Mouse (Mus musculus) cerebellum, adult 9-10 months (tissue): ENCODE measurements around the gene Tm6sf2.
"Not testable (repeated sequence)": the region's sequence is repeated elsewhere in the genome, so short reads cannot be mapped to it uniquely, and the experiment has no call there.

Experiments
- DNase-seq: peaks from one replicate; pipeline ENCODE4 v3.0.0; 2022

The Tm6sf2 gene

GRCm38 (mm10) chr8:70072441-70073069 is at the start of gene Tm6sf2:
Gene Tm6sf2 (plus strand): TSS chr8:70072924.
- DNase-seq = no peak

DNA sequence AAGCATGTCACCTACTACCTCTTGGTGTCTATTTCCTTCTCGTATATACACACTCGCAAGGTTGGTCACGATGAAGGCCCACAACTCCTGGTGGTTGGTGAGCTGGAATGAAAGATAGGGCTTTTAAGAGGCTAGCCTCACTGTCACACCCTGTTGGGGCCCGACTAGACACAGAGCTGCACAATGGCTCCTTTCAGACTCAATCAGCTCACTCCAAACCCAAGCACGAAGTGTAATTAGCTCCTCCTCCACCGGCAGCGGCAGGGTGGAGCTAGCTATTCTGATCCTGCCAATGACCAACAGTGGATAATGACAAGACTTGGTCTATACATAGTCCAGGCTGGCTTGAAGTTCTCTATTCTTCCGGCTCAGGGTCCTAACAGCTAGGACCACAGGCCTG is 49.1 kb upstream of the Tm6sf2 start:
- no peak for DNase-seq

DNA sequence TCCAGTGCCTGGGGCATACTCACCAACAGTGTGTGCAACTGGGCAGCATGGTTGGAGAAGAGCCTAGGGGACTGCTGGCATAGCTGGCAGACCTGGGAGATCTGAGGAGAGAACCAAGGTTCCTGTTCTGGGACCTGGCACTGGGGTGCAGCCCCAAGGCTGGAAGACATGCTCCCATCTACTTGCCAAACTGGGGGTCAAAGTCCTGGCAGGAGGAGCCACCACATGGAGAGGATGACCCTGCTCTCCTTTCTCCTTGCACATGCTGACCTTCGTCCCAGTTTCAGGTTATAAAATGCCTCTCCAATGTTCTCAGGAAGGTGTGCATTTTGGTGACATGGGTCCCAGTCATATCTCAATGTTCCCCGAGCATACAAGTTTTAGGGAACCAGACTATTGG is 46.6 kb upstream of the Tm6sf2 start:
- DNase-seq = no peak

DNA sequence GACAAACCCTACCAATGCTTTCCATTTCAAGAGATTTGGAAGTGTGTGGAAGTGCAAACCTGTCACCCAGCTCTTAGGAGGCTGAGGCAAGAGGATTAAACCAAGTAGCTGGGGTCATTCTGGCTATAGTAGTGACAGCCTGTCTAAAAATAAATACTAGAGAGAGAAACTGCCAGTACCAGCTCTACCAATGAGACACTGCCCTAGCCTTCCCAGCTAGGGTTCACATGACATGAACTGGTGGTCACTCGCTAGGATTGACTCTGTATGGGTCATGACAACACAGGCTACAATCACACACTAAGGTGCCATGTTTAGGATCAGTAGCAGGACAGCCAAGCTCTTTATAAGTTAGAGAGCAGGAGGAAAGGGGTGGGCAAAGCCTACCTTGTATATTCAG is 42.5 kb upstream of the Tm6sf2 start:
- no peak for DNase-seq

- DNase-seq = no peak
Measured at GRCm38 (mm10) chr8:70037994-70038393, 34.7 kb upstream of the Tm6sf2 start.

- peak; percentile 52 for DNase-seq
Measured at GRCm38 (mm10) chr8:70041885-70042546, 30.7 kb upstream of the Tm6sf2 start.

DNA sequence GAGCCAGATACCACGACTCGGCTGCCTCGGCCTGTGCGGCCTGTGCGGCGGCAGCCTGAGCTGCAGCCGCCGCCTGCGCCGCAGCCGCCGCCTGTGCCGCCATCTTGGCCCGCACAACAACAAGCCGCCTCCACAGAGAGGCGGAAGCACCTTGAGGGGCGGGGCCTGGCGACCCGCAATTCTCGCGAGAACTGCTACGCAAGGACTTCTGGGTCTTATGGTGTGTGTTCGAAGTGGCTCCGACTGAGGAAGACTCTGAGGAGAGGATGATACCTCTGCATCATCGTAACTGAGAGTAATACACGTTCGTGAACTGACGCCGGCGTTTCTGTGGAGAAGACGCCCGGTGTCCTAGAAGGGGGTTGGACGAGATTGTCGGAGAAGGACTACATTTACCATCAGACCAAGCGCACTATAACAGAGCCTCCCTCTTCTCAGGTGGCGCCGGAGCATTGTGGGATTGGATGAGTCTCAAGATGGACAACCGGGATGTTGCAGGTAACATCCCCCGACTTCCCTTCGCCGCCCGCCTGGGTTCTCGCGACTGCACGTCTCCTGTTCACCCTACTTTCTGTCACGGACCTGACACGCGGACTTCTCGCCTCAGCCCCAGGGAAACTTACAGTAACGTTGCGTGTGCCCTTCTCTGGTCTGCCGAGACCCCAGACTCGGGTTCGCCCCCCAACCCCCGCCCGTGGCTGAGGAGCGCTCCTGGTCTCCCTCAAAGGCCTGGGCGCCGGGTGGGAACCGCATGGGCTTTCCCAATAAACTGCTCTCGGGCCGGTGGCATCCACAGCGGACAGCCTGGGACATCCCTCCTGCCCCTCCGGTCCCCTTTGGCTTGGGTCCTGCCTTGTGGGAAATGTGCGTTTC is 29.9 kb upstream of the Tm6sf2 start, which contains the start of the genes Mau2 and Sugp1:
TSS of gene Mau2 (minus strand) at position 152 of the 873 bp plus-strand sequence.
TSS of gene Sugp1 (plus strand) at position 231 of the 873 bp plus-strand sequence.
- peak; percentile 96 for DNase-seq

GRCm38 (mm10) chr8:70043996-70044395 is 28.7 kb upstream of the Tm6sf2 start:
- DNase-seq = peak; percentile 31

- no peak for DNase-seq
Measured at GRCm38 (mm10) chr8:70049662-70050061, 23.1 kb upstream of the Tm6sf2 start.

- not testable (repeated sequence) for DNase-seq
Measured at GRCm38 (mm10) chr8:70050434-70050833, 22.3 kb upstream of the Tm6sf2 start.

DNA sequence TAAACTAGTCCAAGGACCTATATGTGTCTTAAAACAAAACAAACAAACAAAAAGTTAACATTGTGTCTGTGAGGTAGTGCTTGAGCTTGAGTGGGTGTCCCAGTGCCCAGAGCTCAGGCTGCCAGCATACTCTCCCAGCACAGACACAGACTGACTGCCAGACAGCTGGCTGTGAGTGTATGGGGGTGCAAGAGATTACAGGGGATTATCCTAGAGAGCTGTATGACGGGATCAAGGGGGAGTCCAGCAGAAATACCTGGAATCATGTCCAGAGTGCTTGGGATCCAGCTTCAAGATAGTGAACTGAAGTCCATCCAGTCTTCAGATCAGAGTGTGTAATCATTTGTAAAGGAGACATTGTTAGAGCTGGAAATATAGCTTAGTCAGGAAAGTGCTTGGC is 15.0 kb upstream of the Tm6sf2 start:
- DNase-seq = no peak

GRCm38 (mm10) chr8:70071836-70072440 is 786 bp upstream of the Tm6sf2 start:
- DNase-seq = no peak

DNA sequence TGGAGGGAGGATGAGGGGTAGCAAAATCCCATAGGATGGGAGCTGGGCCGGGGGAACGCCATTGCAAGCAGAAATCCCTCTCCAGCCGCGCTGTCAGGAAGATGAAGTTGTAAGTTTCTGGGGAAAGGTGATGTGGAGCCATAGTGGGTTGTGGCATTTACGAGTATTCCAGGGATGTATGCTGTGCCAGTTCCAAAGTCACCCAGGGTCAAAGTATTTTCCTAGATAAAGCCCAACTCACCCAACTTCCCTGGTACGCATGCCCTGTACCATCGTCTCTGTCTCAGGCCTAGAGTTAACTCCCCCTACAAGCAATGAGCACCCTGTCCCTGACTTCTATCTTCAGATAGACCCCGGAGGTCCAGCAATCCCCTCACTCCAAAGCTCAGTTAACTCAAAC is 396 bp downstream of the Tm6sf2 start:
- no peak for DNase-seq

DNA sequence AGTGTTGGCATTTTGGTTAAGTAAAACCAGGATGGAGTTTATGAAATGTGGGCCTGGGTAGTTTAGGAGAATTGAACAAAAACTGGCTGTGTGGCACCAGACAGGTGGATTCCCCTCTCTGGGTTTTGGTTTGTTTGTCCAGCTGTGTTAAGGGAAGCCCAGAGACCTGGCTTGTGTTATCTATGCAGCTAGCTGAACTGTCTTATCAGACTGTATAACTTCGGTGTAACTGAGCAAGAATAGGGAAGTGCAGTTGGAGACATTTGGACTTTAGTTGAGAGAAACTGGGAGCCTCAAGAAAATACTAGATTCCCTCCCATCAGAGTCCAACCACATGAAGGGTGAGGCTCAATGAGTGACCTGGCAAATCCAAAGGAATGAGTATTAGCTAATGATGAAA is 958 bp downstream of the Tm6sf2 start:
- DNase-seq = no peak

DNA sequence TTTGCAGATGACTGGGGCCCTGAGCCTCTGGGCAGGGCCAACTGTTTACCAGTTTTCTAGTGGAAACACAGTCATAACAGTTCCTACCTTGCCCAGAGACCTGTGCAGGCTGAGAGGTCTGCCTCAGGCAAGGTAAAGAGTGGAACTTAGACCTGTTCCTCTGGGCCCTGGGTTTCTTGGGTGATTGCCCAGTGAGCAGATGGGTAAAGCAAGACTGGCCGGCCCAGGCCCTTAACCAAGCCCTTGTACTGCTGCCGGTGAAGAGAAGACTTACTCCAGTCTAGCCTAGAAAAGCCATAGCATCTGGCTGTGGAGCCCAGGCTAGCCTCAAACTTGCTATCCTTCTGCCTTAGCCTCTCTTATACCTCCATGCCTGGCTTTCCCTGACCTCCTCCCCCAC is 9.3 kb downstream of the Tm6sf2 start:
- DNase-seq = peak; percentile 42

DNA sequence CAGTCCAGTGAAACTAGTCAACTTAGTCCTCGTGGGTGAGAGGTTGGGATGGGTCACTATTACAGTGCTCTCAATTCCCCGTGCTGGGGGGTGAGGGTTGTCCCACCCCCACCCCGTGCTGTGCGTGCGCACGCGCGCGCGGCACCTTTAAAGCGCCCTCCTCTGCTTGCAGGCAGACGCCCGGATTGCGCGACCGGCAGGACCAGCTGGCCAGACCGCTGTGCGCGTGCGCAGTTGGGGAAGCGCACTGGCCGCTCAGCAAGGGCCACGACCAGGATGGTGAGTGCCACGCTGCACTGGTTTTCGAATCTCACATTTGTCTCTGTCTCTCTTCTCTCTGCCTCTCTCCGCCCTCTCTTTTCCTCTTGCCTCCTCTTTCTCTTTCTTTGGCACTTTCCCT is 10.6 kb downstream of the Tm6sf2 start, which contains the start of gene Hapln4:
TSS of gene Hapln4 (plus strand) at position 173 of the 400 bp plus-strand sequence.
- DNase-seq = peak; percentile 89

GRCm38 (mm10) chr8:70084191-70085065 is 11.7 kb downstream of the Tm6sf2 start:
- DNase-seq = peak; percentile 61

GRCm38 (mm10) chr8:70086151-70086550 is 13.4 kb downstream of the Tm6sf2 start:
- DNase-seq = no peak

GRCm38 (mm10) chr8:70087237-70087636 is 14.5 kb downstream of the Tm6sf2 start:
- DNase-seq = peak; percentile 34

GRCm38 (mm10) chr8:70087836-70088650 is 15.3 kb downstream of the Tm6sf2 start:
- peak; percentile 45 for DNase-seq
